Mouse (Mus musculus) stomach, postnatal 0 days (tissue): ENCODE measurements around the gene Auts2. TPM values are rescaled to one million over a fixed set of nuclear protein-coding genes. Genes with fewer than 3 reads are reported as not detected.
A peak's percentile ranks its signal among the peaks of the same experiment; 100 is the strongest.

Experiments used
- ATAC-seq: fragments of 200-750 bp; cut with Nextera tagmentation; 2 replicates; pipeline ENCODE4 v1.8.0; 2017; ENCODE audit not compliant: low FRiP score, low TSS enrichment
- DNase-seq: peaks from one replicate; pipeline ENCODE4 v3.0.0-alpha.2; 2016; ENCODE audit warnings: low spot score
- H3K27ac ChIP-seq: fragments of 300-500 bp; sonication (generic); replicated peaks from 2 replicates; pipeline ENCODE4 v1.5.1; 2014; ENCODE audit warnings: mild to moderate bottlenecking, control low read depth
- H3K27me3 ChIP-seq: fragments of 300-500 bp; sonication (generic); 2 replicates; pipeline ENCODE4 v1.6.1; 2014; ENCODE audit warnings: low read length; ENCODE audit not compliant: control insufficient read depth, insufficient read depth
- H3K36me3 ChIP-seq: fragments of 300-500 bp; sonication (generic); 2 replicates; pipeline ENCODE4 v1.6.1; 2014; ENCODE audit warnings: low read length, mixed read lengths; ENCODE audit not compliant: control insufficient read depth, insufficient read depth
- H3K4me1 ChIP-seq: fragments of 300-500 bp; sonication (generic); replicated peaks from 2 replicates; pipeline ENCODE4 v1.6.1; 2014; ENCODE audit warnings: antibody characterized with exemption; ENCODE audit not compliant: control insufficient read depth, insufficient read depth
- H3K4me2 ChIP-seq: fragments of 300-500 bp; sonication (generic); replicated peaks from 2 replicates; pipeline ENCODE4 v1.6.1; 2014; ENCODE audit warnings: low read depth, mild to moderate bottlenecking, control low read depth, moderate library complexity
- H3K4me3 ChIP-seq: fragments of 300-500 bp; sonication (generic); 2 replicates; pipeline ENCODE4 v1.5.1; 2014; ENCODE audit warnings: low read depth, low read length, control low read depth
- H3K9ac ChIP-seq: fragments of 300-500 bp; sonication (generic); 2 replicates; pipeline ENCODE4 v1.6.1; 2014; ENCODE audit warnings: mild to moderate bottlenecking, low read length, control low read depth, mixed read lengths
- H3K9me3 ChIP-seq: fragments of 300-500 bp; sonication (generic); 2 replicates; pipeline ENCODE4 v1.6.1; 2016; ENCODE audit warnings: low read length; ENCODE audit not compliant: control insufficient read depth
- CTCF ChIP-seq: IDR thresholded peaks from 2 replicates; pipeline ENCODE4 v1.5.1; 2016; ENCODE audit warnings: antibody characterized with exemption, low read depth, mild to moderate bottlenecking, moderate library complexity
- EP300 ChIP-seq: optimal IDR thresholded peaks from 2 replicates; pipeline ENCODE3; 2016; ENCODE audit warnings: antibody characterized with exemption
- WGBS: fragments of 180-500 bp; shearing (Covaris S2); extraction: QIAGEN DNeasy Blood & Tissue Kit; methylation state at CpG from one replicate; pipeline ENCODE4 v1.1.7; 2014; 5-methylcytosine and 5-hydroxymethylcytosine counted together
- polyA plus RNA-seq: library from polyadenylated mRNA; unstranded; fragments of >200 nt; fragmentation: Nextera tagmentation; extraction: Ambion mirVana; gene quantifications from 2 replicates; pipeline ENCODE4 v1.2.1, GENCODE M21; 2015

Gene Auts2
- polyA plus RNA-seq, 1 experiment from 2014 or later = 7.3 TPM

DNA sequence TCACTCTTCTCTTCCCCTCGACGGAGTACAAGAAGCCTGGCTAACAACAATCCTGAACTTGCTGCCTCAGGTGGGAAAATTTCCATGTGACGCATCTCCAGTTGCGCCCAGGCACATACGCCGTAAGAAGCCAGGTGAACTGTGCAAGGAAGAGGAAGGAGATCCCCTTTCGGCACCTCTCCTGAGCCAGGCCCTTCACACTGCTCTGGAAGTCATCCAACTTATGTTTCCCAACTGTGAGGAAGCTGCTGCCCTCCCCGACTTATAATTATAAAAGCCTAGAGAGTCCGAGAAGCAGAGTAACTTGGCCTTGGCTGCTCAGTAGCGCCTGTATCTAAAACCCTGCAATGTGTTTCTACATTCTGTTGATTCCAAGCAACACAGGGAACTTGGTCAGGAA is 142.6 kb downstream of the Auts2 start:
- no peak for DNase-seq
- no peak for ATAC-seq
- 55% methylated on average over 10 of the region's 10 CpGs for WGBS

DNA sequence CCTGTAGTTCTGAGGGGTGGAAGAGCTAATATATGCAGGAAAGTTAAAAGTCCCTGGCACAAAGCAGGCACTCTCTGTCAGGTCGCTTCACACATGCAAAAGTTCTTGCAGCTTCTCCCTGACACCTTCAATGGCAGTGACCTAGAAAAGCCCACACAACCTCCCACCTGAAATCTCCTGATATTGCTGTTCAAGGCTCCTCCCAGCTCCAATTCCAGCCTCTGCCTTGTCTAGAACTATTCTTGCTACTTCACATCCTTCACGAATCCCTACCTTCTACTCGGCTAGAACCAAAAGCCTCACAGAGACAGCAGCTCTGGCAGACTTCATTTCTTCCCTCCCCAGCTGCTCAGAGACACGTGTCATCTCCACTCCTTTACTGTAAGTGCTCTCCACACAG is 143.7 kb downstream of the Auts2 start:
- H3K9ac ChIP-seq = no peak overlapping the region
- no peak overlapping the region for H3K4me3 ChIP-seq
- no peaks in the 10 kb centered on the region for H3K36me3 ChIP-seq
- no peaks in the 10 kb centered on the region for H3K4me1 ChIP-seq
- DNase-seq (no peak), ATAC-seq (no peak)
- no peak overlapping the region for H3K4me2 ChIP-seq
- no peaks in the 10 kb centered on the region for H3K27me3 ChIP-seq
- H3K9me3 ChIP-seq = no peaks in the 10 kb centered on the region
- no peak for TF ChIP-seq CTCF
- no peak for TF ChIP-seq EP300
- 60% methylated on average over 4 of the region's 4 CpGs for WGBS
- H3K27ac ChIP-seq = no peak overlapping the region

More for the DNA sequence above, 142.6 kb downstream of the Auts2 start:
- Histone ChIP-seq H3K4me2 (no peak overlapping the region), H3K27ac (no peak overlapping the region), H3K9me3 (no peaks in the 10 kb centered on the region), H3K36me3 (no peaks in the 10 kb centered on the region), H3K4me3 (no peak overlapping the region), H3K4me1 (no peaks in the 10 kb centered on the region), H3K9ac (no peak overlapping the region), H3K27me3 (no peaks in the 10 kb centered on the region)
- no peak for TF ChIP-seq CTCF
- TF ChIP-seq EP300 = no peak

DNA sequence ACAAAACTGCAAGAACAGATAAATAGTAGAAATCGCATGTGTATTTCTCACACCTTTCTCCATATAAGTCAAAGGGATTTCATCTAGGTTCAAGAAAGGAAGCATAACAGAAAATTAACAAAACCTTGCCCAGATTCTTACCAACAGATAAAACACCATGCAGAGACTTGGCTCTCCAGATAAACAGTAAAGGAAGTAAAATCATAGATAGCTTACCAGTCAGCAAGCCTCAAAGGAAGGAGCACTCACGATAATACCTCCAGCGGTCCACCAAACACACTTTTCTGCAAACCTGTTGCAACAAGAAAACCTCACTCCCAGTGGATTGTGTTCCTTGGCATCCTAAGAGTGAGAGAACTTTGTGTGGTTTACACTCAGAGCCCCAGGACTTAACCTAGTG is 147.2 kb downstream of the Auts2 start:
- Histone ChIP-seq H3K4me1 (no peaks in the 10 kb centered on the region), H3K9ac (no peak overlapping the region), H3K9me3 (no peaks in the 10 kb centered on the region), H3K27me3 (no peaks in the 10 kb centered on the region), H3K27ac (no peak overlapping the region), H3K4me3 (no peak overlapping the region), H3K4me2 (no peak overlapping the region), H3K36me3 (no peaks in the 10 kb centered on the region)
- ATAC-seq (no peak), DNase-seq (no peak)
- TF ChIP-seq EP300 = no peak
- no peak for TF ChIP-seq CTCF
- WGBS = 78% methylated on average over 3 of the region's 3 CpGs

DNA sequence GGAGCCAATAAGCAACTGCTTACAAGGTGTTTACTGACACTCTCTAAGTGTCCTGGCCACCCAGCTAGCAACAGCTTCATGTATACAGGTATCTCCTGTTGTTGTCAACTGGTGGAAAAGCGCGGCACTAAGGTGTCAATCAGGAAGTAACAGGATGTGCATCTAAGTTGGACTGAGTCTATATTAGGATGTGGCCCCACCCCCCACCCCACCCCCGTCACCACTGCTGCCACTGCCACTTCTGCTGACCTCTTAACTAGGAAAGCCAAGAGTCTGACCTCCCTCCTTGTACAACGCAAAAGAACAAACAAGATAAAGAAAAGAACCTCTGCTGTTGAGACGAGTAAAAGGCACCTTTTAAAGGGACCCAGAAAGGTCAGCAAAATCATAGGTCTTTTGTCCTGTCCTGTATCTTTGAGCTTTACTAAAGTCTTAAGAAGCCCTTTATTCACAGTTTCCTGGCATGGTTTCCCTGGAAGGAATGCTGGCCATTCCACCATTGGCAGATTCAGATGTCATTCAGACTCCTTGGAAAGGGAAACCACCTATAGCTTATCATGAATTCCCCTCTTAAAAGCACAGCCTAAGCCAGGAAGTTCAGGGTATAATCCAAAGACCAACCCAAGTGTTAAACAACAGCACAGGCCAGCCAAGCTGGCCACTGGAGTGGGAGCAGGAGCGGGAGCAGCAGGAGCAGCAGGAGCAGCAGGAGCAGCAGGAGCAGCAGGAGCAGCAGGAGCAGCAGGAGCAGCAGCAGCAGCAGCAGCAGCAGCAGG is 148.2 kb downstream of the Auts2 start:
- DNase-seq = peak; percentile 29
- Histone ChIP-seq H3K4me3 (no peak overlapping the region), H3K9me3 (no peaks in the 10 kb centered on the region), H3K4me2 (no peak overlapping the region), H3K27me3 (no peaks in the 10 kb centered on the region), H3K4me1 (no peaks in the 10 kb centered on the region), H3K27ac (no peak overlapping the region), H3K9ac (no peak overlapping the region), H3K36me3 (no peaks in the 10 kb centered on the region)
- peak; percentile 75; the same call in 1 of the 2 replicates for ATAC-seq
- TF ChIP-seq EP300 = no peak
- TF ChIP-seq CTCF = no peak
- WGBS = 41% methylated on average over 6 of the region's 6 CpGs

DNA sequence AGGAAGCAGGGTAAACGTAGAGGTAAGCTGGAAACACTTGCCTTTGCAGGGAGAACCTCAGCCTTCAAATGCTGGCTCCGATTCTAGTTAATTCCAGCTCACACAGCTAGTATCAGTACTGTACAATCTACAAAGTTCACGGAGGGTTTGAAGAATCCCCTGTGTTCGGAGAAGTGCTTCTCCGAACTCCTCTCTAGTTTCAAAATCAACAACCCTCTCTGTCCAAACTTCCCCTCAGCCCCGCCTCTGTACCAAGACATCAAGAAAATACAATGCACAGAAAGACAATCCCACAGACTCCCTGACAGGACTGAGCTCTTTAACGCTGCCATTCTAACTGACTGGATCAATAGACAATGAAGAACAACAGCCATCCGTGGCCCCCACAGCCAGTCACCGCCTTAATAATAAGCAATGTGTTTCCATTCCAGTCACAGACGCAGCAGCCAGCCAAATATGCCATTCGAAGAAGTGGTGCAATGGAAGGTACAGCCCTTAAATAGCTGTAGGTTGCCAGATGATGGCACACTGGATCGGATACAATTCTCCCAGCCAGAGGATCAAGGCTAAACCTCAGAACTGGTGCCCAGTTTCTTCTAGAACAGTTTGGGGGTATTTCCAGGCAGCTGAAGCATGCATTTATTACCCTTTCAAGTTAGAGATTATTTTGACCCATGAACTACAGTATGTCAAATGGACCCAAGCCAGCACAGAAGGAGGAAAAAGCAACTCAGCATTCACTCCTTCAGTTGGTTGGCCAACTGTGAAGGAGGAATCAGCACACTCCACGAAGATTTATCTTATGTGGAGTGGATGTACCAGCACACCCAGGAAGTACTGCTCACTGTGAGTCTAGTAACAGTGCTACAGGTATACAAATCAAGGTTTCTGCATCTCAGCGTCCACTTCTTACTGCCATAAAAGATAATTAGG is 151.0 kb downstream of the Auts2 start:
- H3K4me2 ChIP-seq = no peak overlapping the region
- no peak overlapping the region for H3K27ac ChIP-seq
- ATAC-seq = no peak
- H3K4me1 ChIP-seq = no peaks in the 10 kb centered on the region
- no peak overlapping the region for H3K4me3 ChIP-seq
- no peaks in the 10 kb centered on the region for H3K27me3 ChIP-seq
- H3K36me3 ChIP-seq = no peaks in the 10 kb centered on the region
- no peak for TF ChIP-seq CTCF
- TF ChIP-seq EP300 = no peak
- H3K9ac ChIP-seq = no peak overlapping the region
- 61% methylated on average over 14 of the region's 14 CpGs for WGBS
- no peaks in the 10 kb centered on the region for H3K9me3 ChIP-seq
- DNase-seq = no peak
